Mouse (Mus musculus) ES-E14 (cell line): ENCODE data around the gene Ppil1. TPM values are rescaled to one million over a fixed set of nuclear protein-coding genes. Genes with fewer than 3 reads are reported as not detected.

ENCODE experiments used
- DNase-seq: peaks from one replicate; pipeline ENCODE4 v3.0.0-alpha.2; 2013; ENCODE audit warnings: low read depth, low spot score
- H3K27ac ChIP-seq: 2 replicates; pipeline ENCODE4 v1.5.1; 2012; ENCODE audit warnings: low read depth, mild to moderate bottlenecking, low read length, moderate library complexity, mixed read lengths; ENCODE audit not compliant: poor library complexity, insufficient read depth, severe bottlenecking
- H3K36me3 ChIP-seq: 2 replicates; pipeline ENCODE4 v1.6.1; 2012; ENCODE audit warnings: mild to moderate bottlenecking, low read length, moderate library complexity, mixed read lengths; ENCODE audit not compliant: control insufficient read depth, poor library complexity, insufficient read depth, severe bottlenecking
- H3K4me1 ChIP-seq, 2 experiments: fragments of 150-350 bp in 1 of 2; sonication (generic) in 1 of 2; 2 replicates each; pipeline ENCODE4 v1.6.1; 2012; ENCODE audit warnings: low read length in 2 of 2, mild to moderate bottlenecking in 1 of 2, mixed read lengths in 1 of 2; ENCODE audit not compliant: control insufficient read depth in 2 of 2, insufficient read depth in 2 of 2, poor library complexity in 1 of 2
- H3K4me3 ChIP-seq, 2 experiments: fragments of 150-350 bp in 1 of 2; sonication (generic) in 1 of 2; 2 replicates each; pipeline ENCODE4 v1.5.1; 2012; ENCODE audit warnings: low read length in 2 of 2, low read depth in 1 of 2, mild to moderate bottlenecking in 1 of 2, mixed read lengths in 1 of 2; ENCODE audit not compliant: insufficient read depth in 1 of 2, poor library complexity in 1 of 2, severe bottlenecking in 1 of 2
- H3K9ac ChIP-seq: 2 replicates; pipeline ENCODE4 v1.6.1; 2012; ENCODE audit warnings: low read depth, mild to moderate bottlenecking, low read length, mixed read lengths; ENCODE audit not compliant: poor library complexity, insufficient read depth, severe bottlenecking
- H3K9me3 ChIP-seq: fragments of 150-350 bp; sonication (generic); 2 replicates; pipeline ENCODE4 v1.6.1; 2012; ENCODE audit warnings: low read depth, mild to moderate bottlenecking, low read length; ENCODE audit not compliant: control insufficient read depth, insufficient read depth
- CHD2 ChIP-seq: IDR thresholded peaks from 2 replicates; pipeline ENCODE4 v1.6.1; 2014; ENCODE audit warnings: mild to moderate bottlenecking, low read depth, low read length, inconsistent platforms
- HCFC1 ChIP-seq: IDR thresholded peaks from 2 replicates; pipeline ENCODE4 v1.6.1; 2012; ENCODE audit warnings: low read length, inconsistent platforms, borderline replicate concordance; ENCODE audit not compliant: insufficient read depth
- MAFK ChIP-seq: IDR thresholded peaks from 2 replicates; pipeline ENCODE4 v1.6.1; 2014; ENCODE audit warnings: mild to moderate bottlenecking, low read depth, low read length, inconsistent platforms; ENCODE audit not compliant: insufficient read depth
- ZC3H11A ChIP-seq: IDR thresholded peaks from 2 replicates; pipeline ENCODE4 v1.6.1; 2012; ENCODE audit warnings: low read depth, mild to moderate bottlenecking, inconsistent platforms, low read length, borderline replicate concordance
- ZNF384 ChIP-seq: IDR thresholded peaks from 2 replicates; pipeline ENCODE4 v1.6.1; 2012; ENCODE audit warnings: low read depth, low read length, inconsistent platforms
- in situ Hi-C, 2 experiments: fragments of 600-800 bp; cut with MboI; formaldehyde crosslinking; loops; one replicate each; pipeline ENCODE4 v1.15.1; 2025; ENCODE audit warnings: low sequenced_read_pairs in 2 of 2, inconsistent platforms in 1 of 2; ENCODE audit not compliant: unreplicated experiment in 2 of 2
- total RNA-seq: library from RNA; depleted of rRNA; stranded (reverse); fragments of 300-350 nt; gene quantifications from 2 replicates; pipeline ENCODE4 v1.2.3, GENCODE M21; 2012

The Ppil1 gene
- total RNA-seq, 1 experiment, result 157 TPM

DNA sequence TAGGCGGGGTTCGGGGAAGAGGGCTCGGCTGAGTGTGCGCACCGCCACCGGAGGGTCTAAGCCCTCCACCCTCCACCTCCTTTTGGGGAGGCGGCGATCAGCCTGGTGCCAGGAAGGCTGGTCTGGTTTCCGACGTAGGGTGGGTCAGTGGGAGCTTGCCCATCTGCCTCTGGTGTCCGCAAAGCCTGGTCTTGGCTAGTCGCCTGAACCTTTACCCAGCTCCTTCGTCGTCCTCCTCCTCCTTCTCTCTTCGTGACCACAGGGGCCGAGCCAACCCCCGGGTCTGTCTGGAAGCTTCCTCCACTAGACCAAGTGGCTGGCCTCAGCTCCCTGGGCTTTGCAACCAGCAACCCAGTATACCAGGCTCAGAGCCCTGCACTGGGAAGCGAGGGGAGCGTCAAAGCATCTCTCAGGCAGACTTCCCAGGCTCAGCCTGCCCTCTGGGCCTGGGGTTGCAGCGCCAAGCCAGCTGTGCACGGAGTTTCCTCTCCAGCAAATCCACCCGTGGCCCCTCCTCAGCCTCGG lies 25.5 kb downstream of the Ppil1 start:
- in situ Hi-C loops, result no loop called here
- H3K4me1 ChIP-seq, result peaks cover 0 to 7% of the 10 kb centered on the region in 2 experiments; a peak in 1 of 4 replicates
- no peak overlapping the region for H3K27ac ChIP-seq
- H3K4me3 ChIP-seq, result peak overlapping the region; percentile 59 to 74
- no peaks in the 10 kb centered on the region; the same call in 1 of the 2 replicates for H3K9me3 ChIP-seq
- no peak for TF ChIP-seq ZC3H11A
- TF ChIP-seq HCFC1, result no peak
- DNase-seq, result no peak
- H3K36me3 ChIP-seq, result no peaks in the 10 kb centered on the region
- peak overlapping the region; percentile 39 for H3K9ac ChIP-seq

DNA sequence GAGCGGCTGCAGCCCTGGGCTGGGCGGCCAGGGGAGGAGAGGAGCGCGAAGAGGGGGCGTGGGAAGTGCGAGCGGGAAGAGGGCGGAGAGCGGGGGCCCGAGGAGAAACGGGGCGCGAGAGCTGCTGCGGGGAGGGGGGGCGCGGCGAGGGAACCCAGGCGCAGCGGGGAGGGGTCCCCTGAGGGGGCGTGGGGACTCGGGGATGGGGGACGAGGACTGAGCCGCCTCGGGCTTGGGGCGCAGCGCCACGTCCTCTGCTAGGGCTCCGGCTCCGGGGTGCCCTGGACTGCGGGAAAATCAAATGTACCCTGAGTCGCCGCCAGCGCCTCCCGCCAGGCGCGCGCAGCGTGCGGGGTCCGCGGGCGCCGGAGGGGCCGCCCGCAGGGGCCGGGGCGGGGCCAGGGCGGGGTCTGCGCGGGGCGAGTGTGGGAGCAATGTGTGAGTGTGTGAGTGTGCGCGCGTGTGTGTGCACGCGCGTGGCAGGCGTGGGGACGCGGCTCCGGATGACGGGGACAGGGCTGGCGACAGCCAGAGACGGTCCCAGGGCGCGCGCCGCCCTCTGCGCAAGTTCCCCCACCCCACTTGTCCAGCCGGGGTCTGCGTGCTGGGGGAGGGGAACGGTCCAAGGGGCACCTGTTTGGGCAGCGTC lies 26.1 kb downstream of the Ppil1 start, which contains the start of gene Cpne5:
Gene Cpne5, minus strand, starts transcription at position 396 of the 649 bp plus-strand sequence.
- H3K4me1 ChIP-seq, result peaks cover 0 to 7% of the 10 kb centered on the region in 2 experiments; a peak in 1 of 4 replicates
- no peak for DNase-seq

GRCm38 (mm10) chr17:29237267-29237771 lies 26.7 kb downstream of the Ppil1 start:
- H3K27ac ChIP-seq, result no peak overlapping the region
- DNase-seq, result no peak
- TF ChIP-seq HCFC1, result no peak
- TF ChIP-seq CHD2, result no peak
- no peak for TF ChIP-seq ZC3H11A
- no peak for TF ChIP-seq MAFK
- TF ChIP-seq ZNF384, result no peak
- in situ Hi-C loops, result no loop called here
- peak overlapping the region; percentile 59 to 74 for H3K4me3 ChIP-seq
- no peaks in the 10 kb centered on the region; the same call in 1 of the 2 replicates for H3K9me3 ChIP-seq
- peaks cover 0 to 7% of the 10 kb centered on the region in 2 experiments; a peak in 1 of 4 replicates for H3K4me1 ChIP-seq
- H3K36me3 ChIP-seq, result no peaks in the 10 kb centered on the region
- peak overlapping the region; percentile 45; the same call in 1 of the 2 replicates for H3K9ac ChIP-seq

More for the DNA sequence above, 26.1 kb downstream of the Ppil1 start, which contains the start of gene Cpne5:
- peak within 1 kb of the TSS; percentile 59 to 74 for H3K4me3 ChIP-seq
- no peaks in the 10 kb centered on the region for H3K36me3 ChIP-seq
- TF ChIP-seq MAFK (no peak), ZC3H11A (no peak), CHD2 (no peak), ZNF384 (no peak), HCFC1 (no peak)
- H3K9ac ChIP-seq, result peak within 1 kb of the TSS; percentile 45
- no peak within 1 kb of the TSS for H3K27ac ChIP-seq
- no peaks in the 10 kb centered on the region; the same call in 1 of the 2 replicates for H3K9me3 ChIP-seq
- in situ Hi-C loops, result no loop called here

GRCm38 (mm10) chr17:29236111-29236510 lies 27.9 kb downstream of the Ppil1 start:
- in situ Hi-C loops, result no loop called here
- H3K9me3 ChIP-seq, result no peaks in the 10 kb centered on the region; the same call in 1 of the 2 replicates
- H3K27ac ChIP-seq, result no peak overlapping the region
- no peaks in the 10 kb centered on the region for H3K36me3 ChIP-seq
- H3K4me1 ChIP-seq, result peaks cover 0 to 10% of the 10 kb centered on the region in 2 experiments; a peak in 1 of 4 replicates
- no peak overlapping the region for H3K9ac ChIP-seq
- no peak overlapping the region for H3K4me3 ChIP-seq
- no peak for TF ChIP-seq ZNF384
- no peak for TF ChIP-seq ZC3H11A
- no peak for DNase-seq

DNA sequence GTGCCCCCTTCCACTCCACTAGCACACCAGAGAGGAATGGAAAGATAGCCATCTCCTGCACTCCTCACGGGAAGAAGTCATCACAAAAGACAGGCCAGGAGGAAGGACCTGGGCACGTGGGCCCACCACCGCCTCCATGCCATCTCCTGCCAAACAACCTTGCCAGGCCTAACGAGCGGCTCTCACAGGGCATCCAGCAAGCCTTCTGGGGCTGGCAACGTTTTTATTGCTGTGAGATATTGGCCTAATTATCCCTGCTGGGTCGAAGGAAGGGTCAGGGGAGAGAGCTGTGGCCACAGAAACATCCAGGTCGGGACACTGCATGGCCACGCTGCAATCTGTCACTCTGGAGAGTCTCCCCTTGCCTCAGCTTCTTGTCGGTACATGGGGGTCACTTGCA lies 32.9 kb downstream of the Ppil1 start:
- Histone ChIP-seq H3K36me3 (no peaks in the 10 kb centered on the region), H3K4me1 (peaks cover 0 to 3% of the 10 kb centered on the region in 2 experiments; a peak in 1 of 4 replicates), H3K4me3 (no peak overlapping the region), H3K9ac (no peak overlapping the region), H3K27ac (no peak overlapping the region), H3K9me3 (no peaks in the 10 kb centered on the region; the same call in 1 of the 2 replicates)
- no peak for DNase-seq
- TF ChIP-seq ZC3H11A, result no peak
- no peak for TF ChIP-seq HCFC1
- no peak for TF ChIP-seq ZNF384
- no peak for TF ChIP-seq MAFK
- no peak for TF ChIP-seq CHD2
- in situ Hi-C loops, result no loop called here
